Mouse (Mus musculus) left cerebral cortex, postnatal 25 days (tissue): ENCODE results near the gene Lag3. TPM values are rescaled to one million over a fixed set of nuclear protein-coding genes. Genes with fewer than 3 reads are reported as not detected.

Experiments used
- DNase-seq, 2 experiments: peaks; one replicate each; pipeline ENCODE4 v3.0.0; 2022; ENCODE audit warnings: low spot score in 2 of 2, mixed read lengths in 1 of 2
- intact Hi-C: fragments of 180-260 bp; cut with DNase I; formaldehyde crosslinking; loops from one replicate; pipeline ENCODE4 v1.15.1; 2025
- total RNA-seq, 2 experiments: library from RNA; stranded (reverse); gene quantifications; 2 replicates each; pipeline ENCODE4 v1.2.3; 2021

Gene Lag3
- total RNA-seq, 2 experiments from 2014 or later: 2.9 to 3.6 TPM

- DNase-seq: no peak
- intact Hi-C loops: no loop called here
Observed at GRCm38 (mm10) chr6:124925173-124925793, 13.8 kb upstream of the Lag3 start.

- intact Hi-C loops: no loop called here
- DNase-seq: no peak
Observed at GRCm38 (mm10) chr6:124921539-124921938, 10.0 kb upstream of the Lag3 start.

GRCm38 (mm10) chr6:124920318-124921085 is 9.0 kb upstream of the Lag3 start:
- DNase-seq: no peak
- intact Hi-C loops: no loop called here

GRCm38 (mm10) chr6:124919695-124920317 is 8.3 kb upstream of the Lag3 start, which contains the start of gene Ptms:
Gene Ptms (minus strand): TSS chr6:124920103.
- DNase-seq: peak; percentile 89 to 99
- intact Hi-C loops: loop anchor here (5.0 kb wide), 2 partner anchors 87 to 177 kb away; partner anchors contain the start of genes Chd4 and Zfp384

GRCm38 (mm10) chr6:124918890-124919627 is 7.6 kb upstream of the Lag3 start:
- DNase-seq: peak in 1 of 2 experiments; percentile 31
- intact Hi-C loops: loop anchor here (1.0 to 5.0 kb wide), 5 partner anchors 12 to 178 kb away; partner anchors contain the start of genes Chd4, Mlf2, P3h3 and Zfp384

GRCm38 (mm10) chr6:124918331-124918690 is 6.8 kb upstream of the Lag3 start:
- no peak for DNase-seq
- intact Hi-C loops: loop anchor here (1.0 to 5.0 kb wide), 5 partner anchors 13 to 179 kb away; partner anchors contain the start of genes Chd4, Mlf2, P3h3 and Zfp384

GRCm38 (mm10) chr6:124917518-124918330 is 6.2 kb upstream of the Lag3 start:
- DNase-seq: peak; percentile 86 to 97
- intact Hi-C loops: loop anchor here (1.0 to 5.0 kb wide), 6 partner anchors 13 to 180 kb away; partner anchors contain the start of genes Chd4, Mlf2, P3h3 and Zfp384

GRCm38 (mm10) chr6:124916695-124917517 is 5.4 kb upstream of the Lag3 start:
- DNase-seq: peak; percentile 88 to 93
- intact Hi-C loops: loop anchor here (1.0 to 5.0 kb wide), 3 partner anchors 57 to 180 kb away; partner anchors contain the start of genes Chd4 and Zfp384

- intact Hi-C loops: loop anchor here (5.0 kb wide), 2 partner anchors 91 to 181 kb away; partner anchors contain the start of genes Chd4 and Zfp384
- peak; percentile 81 to 87 for DNase-seq
Observed at GRCm38 (mm10) chr6:124915942-124916694, 4.6 kb upstream of the Lag3 start.

- intact Hi-C loops: loop anchor here (5.0 kb wide), 2 partner anchors 92 to 182 kb away; partner anchors contain the start of genes Chd4 and Zfp384
- peak; percentile 45 for DNase-seq
Observed at GRCm38 (mm10) chr6:124915160-124915941, 3.8 kb upstream of the Lag3 start.

GRCm38 (mm10) chr6:124914511-124914910 is 3.0 kb upstream of the Lag3 start:
- DNase-seq: no peak
- intact Hi-C loops: no loop called here

- intact Hi-C loops: no loop called here
Observed at GRCm38 (mm10) chr6:124913721-124914285, 2.3 kb upstream of the Lag3 start.

GRCm38 (mm10) chr6:124913214-124913613 is 1.7 kb upstream of the Lag3 start:
- intact Hi-C loops: no loop called here
- no peak for DNase-seq

More at GRCm38 (mm10) chr6:124913721-124914285, 2.3 kb upstream of the Lag3 start:
- DNase-seq: no peak

- no peak for DNase-seq
- intact Hi-C loops: no loop called here
Observed at GRCm38 (mm10) chr6:124910032-124910431, 1.5 kb downstream of the Lag3 start.

GRCm38 (mm10) chr6:124907767-124908166 is 3.7 kb downstream of the Lag3 start:
- intact Hi-C loops: no loop called here

More at GRCm38 (mm10) chr6:124907767-124908166, 3.7 kb downstream of the Lag3 start:
- DNase-seq: no peak
